Mouse (Mus musculus): ENCODE measurements around the gene 1700092M07Rik.

GRCm38 (mm10) chr19:8790171-8790570, 49.7 kb downstream of the 1700092M07Rik start:
- TF ChIP-seq CTCF (IDR thresholded peaks at IDR 0.05; ENCODE audit: control insufficient read depth, insufficient read depth, low read length) (no peak), POLR2A (IDR thresholded peaks at IDR 0.05; ENCODE audit: borderline replicate concordance, control insufficient read depth, low read depth, low read length) (no peak)

Data from bone marrow, adult 2 months (tissue).